19 mouse cellular contexts compared by ENCODE assay signal in genomic region chr5:124171781-124172180, GRCm38 (mm10). TPM values are rescaled to one million over a fixed set of nuclear protein-coding genes. Genes with fewer than 3 reads are reported as not detected.
DNase-seq lines count a peak whose midpoint lies in the region; ATAC-seq and TF ChIP-seq lines count a peak whose summit lies in the region.
"Had no signal": no experiment of that assay in that cellular context is flagged by ENCODE, and none has a peak within 500 bp of the region (broad histone marks: within the 10 kb centered on the region; RNA-seq: fewer than 3 reads in every experiment).

No protein-coding gene starts in this region.

- no peaks in the 10 kb centered on the region for H3K27me3 ChIP-seq in cerebellum, adult 2 months (ENCODE audit: control insufficient read depth, insufficient read depth, low read length)
- no peaks in the 10 kb centered on the region for H3K27me3 ChIP-seq in heart, embryonic 13.5 days (replicated peaks)
- H3K27me3 ChIP-seq in kidney, embryonic 15.5 days = no peaks in the 10 kb centered on the region
- H3K27me3 ChIP-seq in hindbrain, embryonic 12.5 days = 0 out of 2 replicates have a peak, but pooled peaks cover 2% of the 10 kb centered on the region
- H3K27me3 ChIP-seq: intestine, embryonic 15.5 days; midbrain, embryonic 13.5 days had no signal

- H3K36me3 ChIP-seq in heart, embryonic 13.5 days = no peaks in the 10 kb centered on the region
- no peaks in the 10 kb centered on the region for H3K36me3 ChIP-seq in kidney, embryonic 15.5 days
- no peaks in the 10 kb centered on the region for H3K36me3 ChIP-seq in hindbrain, embryonic 12.5 days
- H3K36me3 ChIP-seq: intestine, embryonic 15.5 days; midbrain, embryonic 13.5 days; neural tube, embryonic 12.5 days had no signal

- no peak overlapping the region for H3K4me2 ChIP-seq in heart, embryonic 13.5 days
- H3K4me2 ChIP-seq in kidney, embryonic 15.5 days = no peak overlapping the region
- no peak overlapping the region for H3K4me2 ChIP-seq in hindbrain, embryonic 12.5 days (replicated peaks)
- H3K4me2 ChIP-seq: intestine, embryonic 15.5 days; liver, embryonic 11.5 days; midbrain, embryonic 13.5 days; neural tube, embryonic 12.5 days had no signal

- no peak for TF ChIP-seq POLR2A in cerebellum, adult 2 months (IDR thresholded peaks at IDR 0.05; ENCODE audit: borderline replicate concordance, insufficient read depth, low read length)

- H3K4me3 ChIP-seq in cerebellum, adult 2 months (replicated peaks; ENCODE audit: insufficient read depth, low read depth, low read length) = no peak overlapping the region
- no peak overlapping the region for H3K4me3 ChIP-seq in heart, embryonic 13.5 days
- H3K4me3 ChIP-seq in kidney, embryonic 15.5 days (replicated peaks) = no peak overlapping the region
- H3K4me3 ChIP-seq in hindbrain, embryonic 12.5 days = no peak overlapping the region
- H3K4me3 ChIP-seq: intestine, embryonic 15.5 days; midbrain, embryonic 13.5 days; neural tube, embryonic 12.5 days had no signal

- no peak for TF ChIP-seq CTCF in cerebellum, adult 2 months (IDR thresholded peaks at IDR 0.05; ENCODE audit: borderline replicate concordance, insufficient read depth, low read depth, low read length)

- no peaks in the 10 kb centered on the region for H3K9me3 ChIP-seq in heart, embryonic 13.5 days
- no peaks in the 10 kb centered on the region for H3K9me3 ChIP-seq in kidney, embryonic 15.5 days (replicated peaks)
- H3K9me3 ChIP-seq in hindbrain, embryonic 12.5 days (replicated peaks) = no peaks in the 10 kb centered on the region
- H3K9me3 ChIP-seq: G1E; intestine, embryonic 15.5 days; midbrain, embryonic 13.5 days; neural tube, embryonic 12.5 days had no signal

- H3K9ac ChIP-seq in heart, embryonic 13.5 days = peak overlapping the region; percentile 61
- no peak overlapping the region for H3K9ac ChIP-seq in kidney, embryonic 15.5 days
- no peak overlapping the region for H3K9ac ChIP-seq in hindbrain, embryonic 12.5 days
- H3K9ac ChIP-seq: intestine, embryonic 15.5 days; midbrain, embryonic 13.5 days; neural tube, embryonic 12.5 days had no signal

- peaks cover 73% of the 10 kb centered on the region for H3K4me1 ChIP-seq in cerebellum, adult 2 months (ENCODE audit: control insufficient read depth, insufficient read depth, low read length)
- H3K4me1 ChIP-seq in heart, embryonic 13.5 days = peaks cover 93% of the 10 kb centered on the region
- H3K4me1 ChIP-seq in kidney, embryonic 15.5 days = peaks cover 42% of the 10 kb centered on the region
- peaks cover 47% of the 10 kb centered on the region for H3K4me1 ChIP-seq in hindbrain, embryonic 12.5 days

- no peak for ATAC-seq in heart, embryonic 13.5 days (ENCODE audit: extremely low read depth, insufficient number of reproducible peaks, low FRiP score, low TSS enrichment)
- no peak for ATAC-seq in kidney, embryonic 15.5 days (replicated peaks; ENCODE audit: low FRiP score)
- ATAC-seq in hindbrain, embryonic 12.5 days (ENCODE audit: low FRiP score) = no peak
- ATAC-seq: intestine, embryonic 15.5 days; midbrain, embryonic 13.5 days had no signal

- DNase-seq in cerebellum, adult 2 months = peak; percentile 42 to 74
- DNase-seq in cerebellum, postnatal 36 days = no peak
- peak; percentile 48 for DNase-seq in 3134 (ENCODE audit: extremely low read depth, insufficient read length, low spot score)
- peak; percentile 75 for DNase-seq in brain, adult 2 months (ENCODE audit: low read depth, low spot score)
- DNase-seq in kidney, adult 11 months = no peak
- DNase-seq: B cell, adult 2 months; embryo, embryonic 11 days; kidney, postnatal 36 days; lung, postnatal 14 days; right cerebral cortex, postnatal 25 days; thymus, postnatal 25 days had no signal

- no peak overlapping the region; the same call in 1 of the 2 replicates for H3K27ac ChIP-seq in cerebellum, adult 2 months (ENCODE audit: insufficient read depth, low read length)
- peak overlapping the region; percentile 97 for H3K27ac ChIP-seq in heart, embryonic 13.5 days (replicated peaks)
- H3K27ac ChIP-seq in kidney, embryonic 15.5 days = no peak overlapping the region
- H3K27ac ChIP-seq in hindbrain, embryonic 12.5 days = no peak overlapping the region
- H3K27ac ChIP-seq: intestine, embryonic 15.5 days; midbrain, embryonic 13.5 days; neural tube, embryonic 12.5 days had no signal

- 14% methylated on average over 9 of the region's 9 CpGs for WGBS in cerebellum, adult 2 months
- WGBS in heart, embryonic 13.5 days = 29% methylated on average over 9 of the region's 9 CpGs
- 55% methylated on average over 9 of the region's 9 CpGs for WGBS in kidney, embryonic 15.5 days
- 83% methylated on average over 8 of the region's 9 CpGs for WGBS in hindbrain, embryonic 12.5 days

RNA-seq across cellular contexts. Expression of gene Arl6ip4, which starts 55.9 kb away (rescaled TPM):
- polyA plus RNA-seq in cerebellum, adult 2 months (2012; rRNA removed) = 81.6 and 91.0 TPM in 2 replicates
- polyA plus RNA-seq in heart, embryonic 13.5 days (2015; fragmentation: Nextera tagmentation; extraction: Ambion mirVana) = 68.5 and 70.8 TPM in 2 replicates
- polyA plus RNA-seq in kidney, embryonic 15.5 days (2015; fragmentation: Nextera tagmentation; extraction: Ambion mirVana) = 101 and 108 TPM in 2 replicates
- 86.4 and 88.8 TPM in 2 replicates for polyA plus RNA-seq in hindbrain, embryonic 12.5 days (2016; fragmentation: Nextera tagmentation; extraction: Ambion mirVana)

RNA-seq across cellular contexts. Expression of gene Ogfod2, which starts 59.7 kb away (rescaled TPM):
- polyA plus RNA-seq in cerebellum, adult 2 months (2012; rRNA removed) = 47.2 and 52.7 TPM in 2 replicates
- polyA plus RNA-seq in heart, embryonic 13.5 days (2015; fragmentation: Nextera tagmentation; extraction: Ambion mirVana) = 18.3 and 18.8 TPM in 2 replicates
- 22.5 and 24.7 TPM in 2 replicates for polyA plus RNA-seq in kidney, embryonic 15.5 days (2015; fragmentation: Nextera tagmentation; extraction: Ambion mirVana)
- polyA plus RNA-seq in hindbrain, embryonic 12.5 days (2016; fragmentation: Nextera tagmentation; extraction: Ambion mirVana) = 19.6 and 25.7 TPM in 2 replicates

Comparison
In these comparisons a context has a peak if more than half of its experiments do, and no peak if none do; other contexts are left out.
1. DNase-seq: peak in cerebellum, adult 2 months (2 of 2), 3134 (single experiment) and brain, adult 2 months (single experiment); none in cerebellum, postnatal 36 days (0 of 2) and kidney, adult 11 months (single experiment).